Mouse (Mus musculus) CH12.LX (cell line): ENCODE measurements around the gene Ubxn7. TPM values are rescaled to one million over a fixed set of nuclear protein-coding genes. Genes with fewer than 3 reads are reported as not detected.
"Not testable (repeated sequence)": the region's sequence is repeated elsewhere in the genome, so short reads cannot be mapped to it uniquely, and the experiment has no call there.

Experiments
- DNase-seq: peaks from one replicate; pipeline ENCODE4 v3.0.0-alpha.2; 2013; ENCODE audit errors: extremely low read depth
- H3K27ac ChIP-seq: 2 replicates; pipeline ENCODE4 v1.5.1; 2012; ENCODE audit warnings: low read depth, mild to moderate bottlenecking, control low read depth, moderate library complexity; ENCODE audit not compliant: insufficient read depth
- H3K27me3 ChIP-seq: replicated peaks from 2 replicates; pipeline ENCODE3; 2012; ENCODE audit warnings: inconsistent platforms
- H3K36me3 ChIP-seq, 2 experiments: replicated peaks in 1 of 2; 2 replicates each; pipeline versions ENCODE3 to v1.6.1; 2012; ENCODE audit warnings: inconsistent platforms in 1 of 2, low read length in 1 of 2, mild to moderate bottlenecking in 1 of 2, mixed read lengths in 1 of 2, moderate library complexity in 1 of 2; ENCODE audit not compliant: control insufficient read depth in 1 of 2, insufficient read depth in 1 of 2
- H3K4me1 ChIP-seq, 2 experiments: 2 replicates each; pipeline ENCODE4 v1.6.1; 2012; ENCODE audit warnings: inconsistent platforms in 1 of 2, moderate library complexity in 1 of 2; ENCODE audit not compliant: insufficient read depth in 2 of 2, control insufficient read depth in 1 of 2
- H3K4me2 ChIP-seq: 2 replicates; pipeline ENCODE4 v1.6.1; 2012; ENCODE audit warnings: low read depth, mild to moderate bottlenecking, control low read depth; ENCODE audit not compliant: poor library complexity, insufficient read depth, severe bottlenecking
- H3K4me3 ChIP-seq, 3 experiments: fragments of 150-350 bp in 1 of 3; sonication (generic) in 1 of 3; replicated peaks in 1 of 3; 2 replicates each; pipeline versions ENCODE3 to v1.5.1; 2011 to 2012; ENCODE audit warnings: low read depth in 2 of 3, low read length in 2 of 3, mild to moderate bottlenecking in 2 of 3, moderate library complexity in 2 of 3, control low read depth in 1 of 3, improper control_type of control experiment in 1 of 3, inconsistent platforms in 1 of 3, mixed read lengths in 1 of 3; ENCODE audit not compliant: poor library complexity in 1 of 3
- H3K79me2 ChIP-seq: replicated peaks from 2 replicates; pipeline ENCODE4 v1.6.1; 2012; ENCODE audit warnings: mild to moderate bottlenecking, moderate library complexity; ENCODE audit not compliant: control insufficient read depth, poor library complexity, insufficient read depth, severe bottlenecking; ENCODE audit errors: extremely low read depth
- H3K9ac ChIP-seq: 2 replicates; pipeline ENCODE4 v1.6.1; 2012; ENCODE audit warnings: low read depth, mild to moderate bottlenecking, control low read depth, moderate library complexity; ENCODE audit not compliant: insufficient read depth
- H3K9me3 ChIP-seq: replicated peaks from 2 replicates; pipeline ENCODE3; 2012; ENCODE audit warnings: low read length, inconsistent platforms, mixed read lengths
- JUN ChIP-seq: IDR thresholded peaks from 2 replicates; pipeline ENCODE4 v1.6.1; 2011; ENCODE audit warnings: low read depth, mild to moderate bottlenecking, low read length, improper control_type of control experiment, moderate library complexity; ENCODE audit not compliant: insufficient read depth
- JUND ChIP-seq: conservative IDR thresholded peaks from 2 replicates; pipeline ENCODE4 v1.6.1; 2011; ENCODE audit warnings: low read depth, low read length, improper control_type of control experiment
- MAZ ChIP-seq: IDR thresholded peaks from 2 replicates; pipeline ENCODE4 v1.6.1; 2012; ENCODE audit warnings: low read depth, mild to moderate bottlenecking, inconsistent platforms, low read length, improper control_type of control experiment, moderate library complexity
- MXI1 ChIP-seq: IDR thresholded peaks from 2 replicates; pipeline ENCODE4 v1.6.1; 2011; ENCODE audit warnings: mild to moderate bottlenecking, low read depth, low read length, improper control_type of control experiment
- MYC ChIP-seq: IDR thresholded peaks from 2 replicates; pipeline ENCODE4 v1.6.1; 2011; ENCODE audit warnings: low read depth, mild to moderate bottlenecking, improper control_type of control experiment, low read length
- PAX5 ChIP-seq: IDR thresholded peaks from 2 replicates; pipeline ENCODE4 v1.6.1; 2012; ENCODE audit warnings: low read length, inconsistent platforms, mixed read lengths
- POLR2AphosphoS2 ChIP-seq: IDR thresholded peaks from 2 replicates; pipeline ENCODE4 v1.6.1; 2011; ENCODE audit warnings: low read depth, low read length, improper control_type of control experiment
- RAD21 ChIP-seq: IDR thresholded peaks from 2 replicates; pipeline ENCODE4 v1.6.1; 2011; ENCODE audit warnings: low read depth, mild to moderate bottlenecking, low read length, improper control_type of control experiment, moderate library complexity
- SIN3A ChIP-seq: IDR thresholded peaks from 2 replicates; pipeline ENCODE4 v1.6.1; 2012; ENCODE audit warnings: low read length, improper control_type of control experiment, inconsistent platforms
- TBP ChIP-seq: conservative IDR thresholded peaks from 2 replicates; pipeline ENCODE4 v1.6.1; 2011; ENCODE audit warnings: low read depth, low read length, improper control_type of control experiment
- USF2 ChIP-seq: conservative IDR thresholded peaks from 2 replicates; pipeline ENCODE4 v1.6.1; 2011; ENCODE audit warnings: low read depth, low read length, improper control_type of control experiment
- dilution Hi-C: fragments of 300-500 bp; cut with MboI; formaldehyde crosslinking; loops from 2 replicates; pipeline ENCODE4 v1.14.3; 2020; ENCODE audit warnings: low sequenced_read_pairs; ENCODE audit not compliant: extremely low pct_unique_long_range_greater_than_20kb, extremely low pct_ligation_motif_present
- in situ Hi-C: fragments of 300-500 bp; cut with MboI; formaldehyde crosslinking; loops from 3 replicates; pipeline ENCODE4 v1.14.3; 2019; ENCODE audit warnings: low sequenced_read_pairs, low pct_ligation_motif_present, low pct_unique_long_range_greater_than_20kb, mixed read lengths
- polyA plus RNA-seq: library from polyadenylated mRNA; unstranded; fragments of >175 nt; gene quantifications from 2 replicates; pipeline ENCODE4 v1.2.1, GENCODE M21; 2012; ENCODE audit warnings: low read depth; ENCODE audit not compliant: insufficient read length
- total RNA-seq, 2 experiments: library from RNA; depleted of rRNA; stranded (reverse); fragments of 300-350 nt in 1 of 2; fragments of >200 nt in 1 of 2; gene quantifications; 2 replicates each; pipeline ENCODE4 v1.2.3; 2012 to 2014

Gene Ubxn7
- total and polyA plus RNA-seq, 3 experiments: 25.7 to 32.8 (median 26.8) TPM

DNA sequence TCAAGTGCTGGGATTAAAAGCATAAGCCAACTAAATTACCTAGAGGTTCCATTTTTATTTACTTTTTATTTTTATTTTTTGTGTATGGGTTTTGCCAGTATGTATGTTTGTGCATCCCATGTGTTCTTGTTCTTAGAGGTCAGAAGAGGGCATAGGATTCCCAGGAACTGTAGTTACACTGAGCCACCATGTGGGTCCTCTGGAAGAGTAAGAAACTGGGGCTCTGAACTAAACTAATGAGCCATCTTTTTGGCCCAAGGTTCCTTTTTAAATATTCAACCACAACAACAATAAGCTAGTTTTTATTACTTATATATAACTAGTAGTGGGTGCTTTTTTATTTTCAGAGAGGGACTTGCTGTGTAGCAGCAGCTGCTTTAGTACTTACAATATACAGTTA lies 49.4 kb upstream of the Ubxn7 start:
- dilution Hi-C loops (no loop called here), in situ Hi-C loops (no loop called here)
- TF ChIP-seq JUND (no peak), MXI1 (no peak), POLR2AphosphoS2 (no peak), PAX5 (no peak), MYC (no peak), TBP (no peak), SIN3A (no peak), RAD21 (no peak), USF2 (no peak), JUN (no peak), MAZ (no peak)
- Histone ChIP-seq H3K27me3 (no peaks in the 10 kb centered on the region), H3K4me1 (peaks cover 2 to 23% of the 10 kb centered on the region in 2 experiments; a peak in 2 of 4 replicates), H3K9ac (no peak overlapping the region), H3K79me2 (peaks cover 69% of the 10 kb centered on the region), H3K4me3 (no peak overlapping the region), H3K4me2 (no peak overlapping the region), H3K36me3 (peaks cover 49 to 79% of the 10 kb centered on the region in 2 experiments), H3K9me3 (peaks cover 13% of the 10 kb centered on the region), H3K27ac (no peak overlapping the region)
- DNase-seq: no peak

DNA sequence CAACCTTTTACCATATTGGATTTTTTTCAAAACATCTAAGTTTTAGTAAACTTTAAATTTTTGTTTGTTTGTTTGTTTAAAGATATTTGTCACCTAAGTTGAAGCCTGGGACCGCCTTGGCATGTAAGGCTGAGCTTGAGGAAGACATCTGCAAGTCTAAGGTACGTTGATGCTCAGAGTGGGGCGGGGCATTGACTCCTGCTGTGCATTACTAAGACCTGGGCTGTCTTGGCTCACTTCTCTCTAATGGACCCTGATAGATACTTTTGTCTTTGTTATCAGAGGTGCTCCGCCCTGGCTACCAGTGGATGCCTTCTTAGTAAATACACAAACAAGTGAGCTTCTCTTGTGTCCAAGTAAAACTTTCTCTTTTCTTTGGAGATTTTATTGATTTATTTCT lies 40.2 kb upstream of the Ubxn7 start:
- Histone ChIP-seq H3K36me3 (peaks cover 44 to 56% of the 10 kb centered on the region in 2 experiments), H3K4me1 (no peaks in the 10 kb centered on the region), H3K4me3 (no peak overlapping the region), H3K9ac (no peak overlapping the region), H3K27ac (no peak overlapping the region), H3K9me3 (peaks cover 7% of the 10 kb centered on the region), H3K79me2 (peaks cover 3% of the 10 kb centered on the region; the same call in 1 of the 2 replicates), H3K27me3 (no peaks in the 10 kb centered on the region), H3K4me2 (no peak overlapping the region)
- in situ Hi-C loops: no loop called here
- dilution Hi-C loops: no loop called here
- TF ChIP-seq TBP: no peak
- DNase-seq: no peak

DNA sequence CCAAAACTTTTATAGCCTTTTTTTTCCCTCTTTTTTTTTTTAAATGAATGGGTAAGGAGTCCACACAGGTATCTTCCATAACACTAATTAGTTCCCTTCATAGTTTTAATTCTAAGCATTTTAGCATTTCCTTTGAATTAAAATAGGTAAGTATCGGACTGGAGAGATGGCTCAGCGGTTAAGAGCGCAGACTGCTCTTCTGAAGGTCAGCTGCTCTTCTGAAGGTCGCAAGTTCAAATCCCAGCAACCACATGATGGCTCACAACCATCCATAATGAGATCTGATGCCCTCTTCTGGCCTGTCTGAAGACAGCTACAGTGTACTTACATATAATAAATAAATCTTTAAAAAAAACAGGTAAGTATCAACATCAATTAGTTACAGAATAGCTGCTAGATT lies 32.4 kb upstream of the Ubxn7 start:
- H3K9me3 ChIP-seq, DNase-seq, H3K9ac ChIP-seq, H3K4me2 ChIP-seq, H3K79me2 ChIP-seq, H3K27me3 ChIP-seq, H3K27ac ChIP-seq, in situ Hi-C loops, H3K4me1 ChIP-seq, dilution Hi-C loops, H3K4me3 ChIP-seq: not testable (repeated sequence)
- peaks cover 37 to 75% of the 10 kb centered on the region in 2 experiments for H3K36me3 ChIP-seq
